Mouse (Mus musculus): ENCODE results near the gene Hoxc8.

Hoxc8 gene

GRCm38 (mm10) chr15:103006326-103006725 lies 15.9 kb downstream of the Hoxc8 start:
- DNase-seq (ENCODE audit: low read depth, low spot score) = no peak

DNA sequence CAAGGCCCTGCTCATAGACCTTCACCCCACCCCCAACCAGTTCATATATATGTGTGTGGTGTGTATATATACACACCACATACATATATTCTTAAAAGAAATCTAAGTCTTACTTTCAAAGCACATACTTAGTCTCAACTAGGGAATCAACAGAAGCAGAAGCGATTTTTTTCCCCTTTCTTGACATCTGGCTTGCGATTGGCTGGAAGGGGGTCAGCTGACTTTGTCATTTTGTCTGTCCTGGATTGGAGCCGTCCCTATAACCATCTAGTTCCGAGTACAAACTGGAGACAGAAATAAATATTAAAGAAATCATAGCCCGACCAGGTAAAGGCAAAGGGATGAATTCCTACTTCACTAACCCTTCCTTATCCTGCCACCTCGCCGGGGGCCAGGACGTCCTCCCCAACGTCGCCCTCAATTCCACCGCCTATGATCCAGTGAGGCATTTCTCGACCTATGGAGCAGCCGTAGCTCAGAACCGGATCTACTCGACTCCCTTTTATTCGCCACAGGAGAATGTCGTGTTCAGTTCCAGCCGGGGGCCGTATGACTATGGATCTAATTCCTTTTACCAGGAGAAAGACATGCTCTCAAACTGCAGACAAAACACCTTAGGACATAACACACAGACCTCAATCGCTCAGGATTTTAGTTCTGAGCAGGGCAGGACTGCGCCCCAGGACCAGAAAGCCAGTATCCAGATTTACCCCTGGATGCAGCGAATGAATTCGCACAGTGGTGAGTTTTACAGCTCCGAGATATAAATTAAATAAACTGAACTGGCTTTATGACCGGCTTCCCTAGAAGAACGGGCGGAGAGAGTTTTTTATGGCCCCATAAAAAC lies 19.1 kb downstream of the Hoxc8 start:
- DNase-seq (ENCODE audit: low read depth, low spot score) = no peak

DNA sequence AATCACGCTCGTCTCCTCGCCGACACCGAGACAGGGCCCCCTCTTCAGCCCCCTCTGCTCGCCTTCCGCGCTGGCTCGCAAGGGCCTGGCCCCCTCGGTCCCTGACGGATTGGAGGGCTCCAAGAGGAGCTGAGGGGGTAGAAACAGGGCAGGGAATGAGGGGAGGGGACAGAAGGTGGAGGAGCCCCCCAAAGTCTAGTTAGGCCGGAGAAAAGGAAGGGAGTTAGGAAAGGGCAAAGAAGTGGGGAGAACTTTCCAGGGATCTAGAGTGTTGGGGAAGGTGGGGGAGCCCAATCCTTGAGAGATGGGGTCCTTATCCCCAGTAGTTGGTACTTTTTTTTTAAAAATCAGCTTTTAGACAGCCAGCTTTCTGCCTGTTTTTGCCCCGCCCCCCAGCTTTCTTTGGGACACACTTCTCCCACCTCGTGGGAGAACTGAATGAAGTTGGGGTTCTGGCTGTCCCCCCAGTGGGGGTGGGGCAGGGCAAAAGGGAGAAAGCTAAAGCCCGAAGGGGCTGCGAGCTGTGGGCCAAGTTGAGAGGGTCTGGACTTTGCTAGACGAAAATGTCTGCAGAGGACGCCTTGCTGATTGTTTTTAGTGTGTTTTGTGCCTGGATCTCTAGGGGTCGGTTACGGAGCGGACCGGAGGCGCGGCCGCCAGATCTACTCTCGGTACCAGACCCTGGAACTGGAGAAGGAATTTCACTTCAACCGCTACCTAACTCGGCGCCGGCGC lies 19.9 kb downstream of the Hoxc8 start:
- no peak for DNase-seq (ENCODE audit: low read depth, low spot score)

- no peak for DNase-seq (ENCODE audit: low read depth, low spot score)
Measured at GRCm38 (mm10) chr15:103010847-103011555, 20.6 kb downstream of the Hoxc8 start.

- DNase-seq (ENCODE audit: low read depth, low spot score) = no peak
Measured at GRCm38 (mm10) chr15:103011928-103012486, 21.6 kb downstream of the Hoxc8 start.

DNA sequence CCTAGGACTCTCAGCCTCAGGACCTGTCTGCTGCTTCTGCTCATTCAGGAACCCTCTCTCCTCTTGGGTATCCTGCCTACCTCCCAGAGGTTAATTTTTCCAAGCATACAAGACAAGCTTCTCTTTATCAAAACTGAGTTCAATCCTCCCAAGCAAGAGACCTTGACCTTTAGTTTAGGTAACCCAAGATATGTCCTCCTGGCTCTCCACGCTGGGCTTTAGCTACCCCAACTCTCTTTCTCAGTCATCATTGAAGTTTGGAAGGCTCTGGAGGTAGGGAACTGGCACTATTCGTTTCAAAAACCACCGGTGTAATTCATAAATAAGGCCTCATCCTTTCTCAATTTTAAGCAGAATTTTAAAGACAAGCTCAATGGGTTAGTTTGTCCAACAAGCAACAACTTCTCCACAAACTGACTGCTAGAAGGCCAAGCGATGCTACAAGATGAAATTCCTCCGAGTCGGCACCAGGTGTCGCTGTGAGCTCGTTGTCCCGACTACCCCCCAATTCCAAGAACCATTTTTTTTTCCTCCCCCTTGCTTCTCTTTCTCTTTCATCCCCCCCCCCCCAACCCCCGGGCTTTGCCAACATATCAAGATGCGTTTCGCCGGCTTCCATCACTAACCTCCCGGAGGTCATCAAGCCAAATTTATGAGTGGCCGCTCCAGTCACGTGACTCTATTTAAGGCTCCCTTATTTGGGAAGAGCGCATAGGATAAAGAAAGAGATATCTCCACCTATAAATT lies 23.0 kb downstream of the Hoxc8 start:
- DNase-seq (ENCODE audit: low read depth, low spot score) = no peak

GRCm38 (mm10) chr15:103014166-103015008 lies 24.0 kb downstream of the Hoxc8 start:
- no peak for DNase-seq (ENCODE audit: low read depth, low spot score)

DNA sequence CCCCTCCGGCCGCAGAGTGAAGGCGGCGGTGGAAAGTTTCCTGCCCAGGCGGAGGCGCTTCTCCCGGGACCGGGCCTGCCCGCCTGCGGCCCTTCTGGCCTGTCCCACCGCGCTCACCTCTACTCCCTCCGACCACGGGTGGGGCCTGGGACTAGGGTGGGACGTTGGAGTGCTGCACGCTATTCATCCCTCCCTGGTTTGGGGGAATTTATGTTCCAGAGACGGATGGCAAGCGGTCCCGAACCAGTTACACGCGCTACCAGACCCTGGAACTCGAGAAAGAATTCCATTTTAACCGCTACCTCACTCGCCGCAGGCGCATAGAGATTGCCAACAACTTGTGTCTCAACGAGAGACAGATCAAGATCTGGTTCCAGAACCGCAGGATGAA lies 24.6 kb downstream of the Hoxc8 start:
- no peak for DNase-seq (ENCODE audit: low read depth, low spot score)

DNA sequence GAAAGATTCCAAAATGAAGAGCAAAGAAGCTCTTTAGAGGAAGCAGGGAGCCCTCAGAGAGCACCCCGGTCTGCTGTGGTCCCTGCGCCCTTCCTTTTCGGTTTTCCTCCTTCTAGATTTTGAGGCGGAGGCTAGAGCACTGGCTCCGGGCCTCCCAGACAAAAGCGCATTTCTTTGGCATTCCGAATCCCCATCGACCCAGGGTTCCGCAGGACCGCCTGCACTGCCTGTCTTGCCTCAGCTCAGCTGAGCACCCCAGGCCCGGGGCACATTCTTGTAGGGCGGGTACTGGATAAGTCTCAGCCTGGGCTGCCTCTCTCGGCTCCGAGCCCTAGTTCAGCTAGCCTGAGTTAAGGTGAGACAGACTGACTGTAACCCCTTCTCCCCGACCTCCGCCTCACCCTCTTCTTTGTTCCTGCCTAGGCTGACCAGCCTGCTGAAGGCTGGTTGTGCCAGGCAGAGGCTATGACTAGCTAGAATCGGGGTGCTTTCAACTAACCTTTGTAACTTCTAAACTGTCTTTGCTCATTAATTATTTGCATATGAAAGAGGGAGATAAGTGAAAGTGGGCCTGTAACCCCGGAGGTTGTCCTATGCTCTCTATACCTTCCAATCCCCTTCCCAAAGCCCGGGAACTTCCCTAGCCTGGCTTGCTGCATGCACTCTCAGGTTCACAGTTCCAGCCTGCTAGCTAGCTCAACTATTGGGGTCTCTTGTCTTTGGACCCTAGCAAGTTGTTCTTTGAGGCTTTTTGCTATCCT lies 25.2 kb downstream of the Hoxc8 start:
- DNase-seq (ENCODE audit: low read depth, low spot score) = no peak

DNA sequence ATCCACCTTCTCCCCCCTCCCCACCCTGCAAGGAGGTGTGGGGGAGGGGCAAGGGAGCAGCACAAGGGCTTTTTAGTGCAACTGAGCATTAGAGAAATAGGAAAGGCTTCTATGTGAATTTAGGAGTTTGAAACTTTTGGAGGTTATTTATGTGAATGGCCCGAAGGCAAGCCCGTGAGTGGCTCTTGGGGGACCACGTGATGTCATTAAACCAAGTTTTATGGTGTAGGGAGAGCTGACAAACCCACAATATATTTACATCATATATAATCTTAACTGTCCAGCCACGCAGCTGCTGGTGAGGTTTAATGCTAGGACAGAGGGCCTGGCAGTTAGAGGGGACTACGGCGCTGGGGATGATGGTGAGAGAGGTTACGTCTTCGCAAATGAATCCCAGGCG lies 28.2 kb downstream of the Hoxc8 start, which contains the start of gene Hoxc4:
Gene Hoxc4 (plus strand): TSS at position 299 of the 400 bp plus-strand sequence.
- no peak for DNase-seq (ENCODE audit: low read depth, low spot score)

GRCm38 (mm10) chr15:103020899-103021418 lies 30.6 kb downstream of the Hoxc8 start:
- no peak for DNase-seq (ENCODE audit: low read depth, low spot score)

DNA sequence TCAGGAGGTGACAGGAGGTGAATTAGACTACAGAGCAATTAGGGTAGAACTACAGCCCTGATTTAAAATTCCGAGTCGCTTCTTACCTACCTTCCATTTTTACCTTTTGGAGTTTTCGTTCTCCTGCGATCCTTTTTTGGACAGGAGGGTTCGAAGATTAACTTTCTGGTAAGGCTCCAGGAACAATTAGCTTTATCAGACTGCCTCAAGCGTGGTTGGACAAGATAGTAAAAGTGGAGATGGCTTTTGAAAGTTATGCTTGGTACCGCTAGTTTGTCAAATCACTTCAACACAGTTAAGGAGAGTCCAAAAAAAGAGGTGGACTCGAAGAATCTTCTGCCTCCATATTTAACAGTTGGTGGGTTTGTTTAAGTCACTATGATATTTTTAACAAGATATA lies 31.1 kb downstream of the Hoxc8 start:
- no peak for DNase-seq (ENCODE audit: low read depth, low spot score)

GRCm38 (mm10) chr15:103024131-103024530 lies 33.7 kb downstream of the Hoxc8 start:
- no peak for DNase-seq (ENCODE audit: low read depth, low spot score)

GRCm38 (mm10) chr15:103027266-103028235 lies 37.1 kb downstream of the Hoxc8 start:
- DNase-seq (ENCODE audit: low read depth, low spot score) = no peak

DNA sequence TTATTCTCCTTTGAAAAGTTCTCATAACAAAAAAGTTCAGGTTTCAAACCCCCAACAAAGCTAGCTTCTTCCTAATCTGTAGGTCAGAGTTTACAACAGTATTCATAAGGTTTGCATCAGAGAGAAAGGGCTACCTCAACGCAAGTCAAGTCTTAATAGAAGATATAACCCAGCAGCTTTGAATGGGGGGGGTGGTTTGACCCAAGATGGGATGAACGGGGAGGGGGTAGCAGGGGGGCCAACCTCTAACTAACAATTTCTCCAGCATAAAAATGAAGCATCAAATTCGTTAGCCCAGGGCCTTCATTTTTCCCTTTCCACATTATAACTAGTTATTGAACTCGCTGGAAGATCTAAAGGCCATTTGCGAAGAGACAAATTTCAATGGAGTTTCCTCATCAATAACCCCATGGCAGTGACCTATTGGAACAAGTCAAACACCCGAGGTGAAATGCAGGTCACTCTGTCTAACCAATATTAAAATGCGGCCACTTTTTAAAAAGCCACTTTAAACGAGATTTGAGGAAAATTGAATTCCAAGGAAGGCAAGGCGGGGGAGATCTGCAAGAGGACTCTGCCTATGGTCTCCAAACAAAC lies 38.6 kb downstream of the Hoxc8 start:
- DNase-seq (ENCODE audit: low read depth, low spot score) = no peak

- DNase-seq (ENCODE audit: low read depth, low spot score) = no peak
Measured at GRCm38 (mm10) chr15:103030142-103030541, 39.7 kb downstream of the Hoxc8 start.

- no peak for DNase-seq (ENCODE audit: low read depth, low spot score)
Measured at GRCm38 (mm10) chr15:103032167-103032566, 41.8 kb downstream of the Hoxc8 start.
